Mouse (Mus musculus): Measurements from ENCODE around the gene Sprr4.
A peak's percentile ranks its signal among the peaks of the same experiment; 100 is the strongest.
"Not testable (repeated sequence)": the region's sequence is repeated elsewhere in the genome, so short reads cannot be mapped to it uniquely, and the experiment has no call there.

Sprr4 gene

DNA sequence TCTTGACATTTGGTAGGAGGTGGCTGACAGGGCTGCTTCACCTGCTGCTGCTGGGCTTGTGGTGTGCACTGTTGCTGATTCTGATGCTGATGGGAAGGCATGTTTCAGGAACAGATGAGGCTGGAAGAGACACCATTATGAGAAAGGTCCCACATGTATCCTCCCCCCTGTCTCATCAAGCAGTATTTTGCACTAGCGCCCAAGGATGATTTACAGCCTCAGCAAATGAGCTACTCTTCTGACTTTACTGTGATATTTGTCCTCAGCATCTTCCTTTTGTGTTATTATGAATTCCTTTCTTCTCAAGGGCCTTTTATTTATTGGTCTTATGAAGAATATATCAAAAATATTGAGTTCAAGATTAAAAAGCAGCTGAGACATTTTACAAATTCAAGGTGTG lies at the start of gene Sprr4:
Gene Sprr4 (minus strand): TSS at position 101 of the 400 bp plus-strand sequence.
- no peak for DNase-seq (ENCODE audit: extremely low spot score, low spot score)

DNA sequence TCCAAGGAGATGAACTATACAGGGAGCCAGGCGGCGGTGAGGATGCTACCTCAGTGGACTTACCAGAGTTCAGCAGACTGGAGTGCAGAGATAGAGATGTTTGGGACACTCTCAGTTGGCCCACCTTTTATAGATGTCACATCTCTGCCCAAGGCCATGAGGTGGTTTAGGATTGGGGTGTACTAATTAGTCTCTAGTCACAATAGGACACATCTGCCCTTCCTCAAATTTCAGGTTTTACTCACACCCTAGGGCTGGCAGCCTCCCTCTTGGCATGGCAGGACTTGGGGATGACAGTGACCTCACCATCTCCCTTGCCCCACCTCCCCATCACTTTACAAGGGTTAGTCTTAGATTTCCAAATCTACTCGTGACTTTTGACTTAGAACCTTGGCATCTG lies 34.1 kb upstream of the Sprr4 start, which contains the start of gene 2310046K23Rik:
Gene 2310046K23Rik (minus strand): TSS at position 101 of the 400 bp plus-strand sequence.
- no peak for DNase-seq (ENCODE audit: extremely low spot score, low spot score)

DNA sequence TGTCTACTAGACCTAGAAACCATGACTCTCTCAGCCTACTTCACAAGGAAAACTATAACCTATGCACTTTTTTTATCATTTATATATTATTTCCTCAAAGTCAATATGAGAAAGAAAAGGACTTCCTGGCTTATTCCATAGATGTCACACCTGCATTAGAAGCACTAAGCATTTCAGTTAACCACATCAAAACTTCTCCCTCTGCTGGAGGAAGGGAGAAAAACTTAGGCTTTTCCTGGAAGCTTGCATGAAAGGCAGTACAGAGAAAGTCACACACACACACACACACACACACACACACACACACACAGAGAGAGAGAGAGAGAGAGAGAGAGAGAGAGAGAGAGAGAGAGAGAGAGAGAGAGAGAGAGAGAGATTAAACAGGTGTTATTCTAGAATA lies 12.0 kb upstream of the Sprr4 start:
- DNase-seq (ENCODE audit: extremely low spot score, low spot score), result no peak

DNA sequence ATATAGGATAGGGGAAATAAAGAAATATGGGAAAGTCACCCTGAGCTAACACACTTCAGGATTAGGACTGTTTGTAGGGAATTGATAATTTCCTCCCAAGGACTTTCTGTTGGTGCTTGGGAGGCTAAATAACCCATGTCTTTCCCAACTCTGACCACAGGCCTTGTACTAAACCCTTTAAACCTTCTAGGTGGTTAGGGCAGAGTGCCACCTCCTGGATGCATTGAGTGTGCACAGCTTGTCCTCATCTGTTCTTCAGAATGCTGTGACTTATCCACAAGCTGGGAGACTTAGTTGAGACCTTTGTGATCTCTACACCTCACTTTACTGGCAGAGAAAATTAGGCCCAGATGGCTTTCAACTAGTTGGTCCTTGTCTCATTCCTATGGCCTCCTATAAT lies 10.5 kb upstream of the Sprr4 start:
- peak; percentile 19 for DNase-seq (ENCODE audit: extremely low spot score, low spot score)

DNA sequence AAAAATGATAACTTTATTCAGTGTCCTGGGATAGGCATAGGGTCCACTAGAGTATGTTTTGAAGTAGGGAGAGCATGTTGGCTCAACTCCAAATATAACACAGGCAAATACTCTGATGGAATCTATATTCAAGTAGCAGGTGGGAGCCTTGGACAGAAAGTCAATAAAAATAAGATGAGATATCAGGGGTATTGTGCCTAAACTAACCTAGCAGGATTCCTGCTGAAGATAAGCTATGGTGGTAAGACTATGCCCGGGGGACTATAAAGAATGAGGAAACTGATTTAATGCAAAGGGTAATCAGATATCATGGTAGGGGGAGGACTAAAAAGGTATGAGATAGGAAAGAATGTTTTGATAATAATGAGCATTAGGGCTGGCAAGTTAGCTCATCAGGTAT lies 7.9 kb upstream of the Sprr4 start:
- no peak for DNase-seq (ENCODE audit: extremely low spot score, low spot score)

DNA sequence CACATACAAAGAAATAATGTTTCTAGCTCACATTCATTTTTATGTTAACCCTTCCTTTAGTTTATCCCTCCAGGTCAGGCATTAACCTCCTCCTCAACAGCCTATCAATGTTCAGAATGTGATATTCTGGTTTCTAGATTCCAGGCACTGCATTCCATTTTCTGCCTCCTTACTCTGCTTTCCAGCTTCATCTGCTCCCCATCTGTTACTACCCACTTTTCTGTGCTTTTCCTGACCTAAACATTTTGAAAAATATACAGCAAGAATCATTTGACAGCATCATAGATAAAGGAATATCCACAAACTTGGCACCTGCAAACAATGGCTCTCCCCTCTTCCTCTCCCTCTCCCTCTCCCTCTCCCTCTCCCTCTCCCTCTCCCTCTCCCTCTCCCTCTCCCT lies 3.2 kb upstream of the Sprr4 start:
- DNase-seq (ENCODE audit: extremely low spot score, low spot score), result no peak

DNA sequence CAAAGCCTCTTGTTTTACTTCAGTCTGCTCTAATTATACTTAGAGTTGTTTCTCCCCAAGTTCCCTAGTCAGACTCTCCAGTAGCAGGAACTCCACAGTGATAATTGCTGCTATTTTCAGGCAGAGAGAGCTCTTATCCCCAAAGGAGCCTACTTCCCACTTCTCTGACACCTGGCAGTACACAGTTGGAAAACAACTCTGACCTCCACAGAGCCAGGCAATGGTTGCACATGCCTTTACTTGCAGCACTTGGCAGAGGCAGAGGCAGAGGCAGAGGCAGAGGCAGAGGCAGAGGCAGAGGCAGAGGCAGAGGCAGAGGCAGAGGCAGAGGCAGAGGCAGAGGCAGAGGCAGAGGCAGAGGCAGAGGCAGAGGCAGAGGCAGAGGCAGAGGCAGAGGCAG lies 10.0 kb downstream of the Sprr4 start:
- DNase-seq (ENCODE audit: extremely low spot score, low spot score), result not testable (repeated sequence)

DNA sequence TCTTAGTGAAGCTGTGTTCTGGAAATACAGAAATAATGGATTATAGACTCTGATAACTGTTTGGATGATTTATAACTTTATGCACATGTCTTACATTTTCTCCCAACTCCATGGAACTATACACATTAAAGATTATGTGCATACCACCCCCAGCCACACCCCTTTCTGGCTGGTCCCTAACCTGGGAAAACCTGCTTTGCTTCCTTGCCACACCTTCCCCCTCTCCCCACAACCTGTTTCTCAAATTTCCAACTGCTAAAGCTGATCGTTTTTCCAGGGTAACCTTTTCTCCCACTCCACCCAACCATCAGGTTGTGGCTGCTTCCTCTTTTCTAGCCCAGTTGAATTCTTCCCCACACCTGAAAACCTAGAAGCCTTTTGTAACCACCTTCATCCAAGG lies 14.0 kb downstream of the Sprr4 start:
- DNase-seq (ENCODE audit: extremely low spot score, low spot score), result no peak

DNA sequence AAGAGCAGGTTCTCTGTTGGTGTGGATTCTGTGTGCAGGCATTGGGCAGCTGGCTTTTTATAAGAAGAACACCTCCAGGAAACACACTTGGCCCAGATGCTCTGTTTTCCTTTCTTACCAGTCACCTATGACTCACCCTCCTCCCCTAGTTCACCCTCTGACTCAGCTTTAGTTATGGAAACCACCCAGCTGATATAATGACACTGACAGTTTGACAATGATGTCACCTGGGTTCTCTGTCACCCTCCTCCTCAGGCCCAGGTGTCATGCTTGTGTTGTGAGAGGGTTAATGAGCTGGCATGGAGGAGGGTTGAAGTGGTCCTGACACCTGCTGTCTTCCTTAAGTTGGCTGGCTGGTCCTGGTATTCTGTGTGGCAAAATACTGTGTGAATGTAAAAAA lies 14.4 kb downstream of the Sprr4 start, which contains the start of gene Sprr1a:
Gene Sprr1a (minus strand): TSS at position 33 of the 400 bp plus-strand sequence.
- DNase-seq (ENCODE audit: extremely low spot score, low spot score), result no peak

DNA sequence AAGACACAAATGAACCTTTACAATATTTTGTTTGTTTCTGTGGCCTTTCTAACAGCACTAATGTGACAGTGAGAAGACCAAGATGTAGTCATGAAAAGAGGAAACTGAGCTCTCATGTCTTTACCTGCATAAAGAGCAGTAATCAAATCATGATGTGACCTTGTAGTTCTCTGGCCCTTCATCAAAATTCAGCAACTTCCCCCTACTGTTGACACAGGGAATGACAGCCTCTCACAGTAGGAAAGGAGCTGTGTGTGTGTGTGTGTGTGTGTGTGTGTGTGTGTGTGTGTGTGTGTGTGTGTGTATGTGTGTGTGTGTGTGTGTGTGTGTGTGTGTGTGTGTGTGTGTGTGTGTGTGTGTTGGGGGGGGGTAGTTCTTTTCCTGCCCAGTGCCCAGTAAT lies 19.0 kb downstream of the Sprr4 start:
- DNase-seq (ENCODE audit: extremely low spot score, low spot score), result not testable (repeated sequence)

DNA sequence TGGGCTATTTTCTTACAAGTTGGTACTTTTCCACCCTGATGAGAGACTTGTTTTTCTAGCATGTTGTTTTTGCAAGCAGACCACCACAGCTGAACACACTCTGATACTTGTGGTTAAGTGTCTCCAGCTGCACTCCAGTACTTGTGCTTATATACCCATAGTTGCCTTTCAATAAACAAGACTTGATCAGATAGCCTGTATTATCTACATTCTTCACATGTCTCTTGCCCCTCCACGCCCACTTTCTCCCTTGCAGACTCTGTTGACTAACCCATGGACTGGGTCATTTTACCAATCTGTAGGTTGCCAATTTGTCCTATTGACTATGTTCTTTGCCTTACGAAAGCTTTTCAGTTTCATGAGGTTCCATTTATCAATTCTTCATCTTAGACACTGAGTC lies 30.2 kb downstream of the Sprr4 start:
- DNase-seq (ENCODE audit: extremely low spot score, low spot score), result no peak

DNA sequence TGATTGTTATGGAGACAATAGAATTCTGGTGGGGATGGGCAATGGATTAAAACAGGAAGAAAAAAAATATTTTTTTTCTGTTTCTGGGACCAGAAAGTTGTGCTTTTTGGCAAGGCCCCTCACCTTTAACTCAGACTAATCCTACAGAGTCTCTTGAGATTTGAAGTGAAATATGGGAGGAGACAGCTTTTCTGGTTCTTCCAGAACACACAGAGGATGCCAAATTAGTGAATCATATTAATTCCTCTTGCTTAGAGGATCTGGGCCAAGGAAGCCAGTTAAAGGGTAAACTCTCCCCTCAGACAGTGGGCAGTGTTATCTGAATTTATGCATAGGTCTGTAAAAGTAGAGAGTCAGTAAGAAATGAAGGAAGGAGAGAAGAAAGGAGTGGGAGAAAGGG lies 32.9 kb downstream of the Sprr4 start:
- no peak for DNase-seq (ENCODE audit: extremely low spot score, low spot score)

DNA sequence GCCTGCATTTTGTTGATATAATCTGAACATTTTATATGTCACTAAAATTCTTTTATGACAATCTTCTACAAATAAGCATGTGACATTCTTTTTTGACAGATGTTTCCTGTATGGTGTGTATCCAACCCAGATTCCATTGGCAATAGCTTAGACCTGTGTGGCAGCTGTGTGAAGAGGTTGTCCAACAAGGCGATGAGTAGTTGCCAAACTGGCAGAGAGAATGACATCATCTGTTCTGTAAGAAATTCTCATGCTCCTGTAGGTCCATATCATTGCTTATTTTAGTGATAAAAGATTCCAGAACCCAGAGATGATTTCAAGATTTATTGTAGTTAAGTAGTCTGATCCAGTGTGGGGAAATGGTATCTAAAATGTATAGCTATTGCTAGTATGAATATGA lies 33.7 kb downstream of the Sprr4 start:
- no peak for DNase-seq (ENCODE audit: extremely low spot score, low spot score)

DNA sequence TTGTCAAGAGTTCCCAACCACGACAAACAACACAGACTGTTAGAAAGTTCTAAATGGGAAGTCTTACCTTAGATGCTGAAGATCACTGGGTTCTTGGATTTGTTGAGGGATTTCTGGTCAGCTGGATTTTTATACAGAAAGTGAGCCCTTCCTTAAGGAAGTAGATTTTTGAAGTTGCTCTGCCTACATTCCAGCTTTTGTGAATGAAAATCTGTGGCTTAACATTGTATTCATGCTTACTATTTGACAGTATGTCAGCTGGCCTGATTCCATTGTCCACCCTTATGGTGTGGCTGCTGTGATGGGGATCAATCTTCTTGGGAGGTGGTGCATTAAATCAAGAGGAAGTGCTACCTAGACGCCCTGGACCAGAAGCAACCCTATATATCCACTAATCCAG lies 41.7 kb downstream of the Sprr4 start, which contains the start of gene Sprr3:
Gene Sprr3 (minus strand): TSS at position 101 of the 400 bp plus-strand sequence.
- DNase-seq (ENCODE audit: extremely low spot score, low spot score), result no peak

DNA sequence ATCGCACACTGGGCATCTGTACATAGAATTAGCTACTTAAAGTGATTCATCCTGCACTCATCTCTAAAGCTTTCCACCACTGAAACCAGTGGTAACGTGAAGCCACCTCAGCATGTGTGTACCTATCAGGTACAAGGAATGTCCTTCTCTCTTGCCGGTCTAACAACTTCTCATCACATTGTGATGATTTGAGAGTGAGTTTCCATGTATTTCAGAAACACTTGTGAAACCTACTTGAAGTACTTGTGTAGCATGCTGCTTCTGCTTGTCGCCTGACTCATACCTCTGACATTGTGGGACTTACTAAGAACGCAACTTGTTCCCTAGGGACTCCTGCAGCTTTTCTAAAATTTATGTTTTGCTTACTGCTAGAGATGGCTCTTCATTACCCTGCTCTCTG lies 45.1 kb downstream of the Sprr4 start:
- no peak for DNase-seq (ENCODE audit: extremely low spot score, low spot score)

All from neural tube, embryonic 10.5 days (tissue).